Mouse (Mus musculus): ENCODE measurements at regions not wholly inside any gene's neighbourhood (a gene's known extent, or its start where the extent isn't known, plus 50 kb on each side); places are given as distances from the start of the nearest gene placed in this dataset.

GRCm38 (mm10) chr16:90666271-90666986, 60.8 kb downstream of the Mis18a start:
- Histone ChIP-seq H3K36me3 (no peaks in the 10 kb centered on the region), H3K9ac (no peak overlapping the region), H3K4me1 (replicated peaks) (no peaks in the 10 kb centered on the region), H3K27ac (no peak overlapping the region), H3K4me2 (no peak overlapping the region), H3K4me3 (replicated peaks) (no peak overlapping the region), H3K27me3 (no peaks in the 10 kb centered on the region), H3K9me3 (replicated peaks) (no peaks in the 10 kb centered on the region)
- DNase-seq = no peak
- no peak for ATAC-seq (ENCODE audit: low read depth)
- 62% methylated on average over 11 of the region's 11 CpGs for WGBS (ENCODE audit: insufficient replicate concordance)

GRCm38 (mm10) chr16:90664086-90664485, 63.1 kb downstream of the Mis18a start:
- WGBS (ENCODE audit: insufficient replicate concordance) = 67% methylated on average over 9 of the region's 9 CpGs
- H3K4me1 ChIP-seq (replicated peaks) = no peaks in the 10 kb centered on the region
- no peaks in the 10 kb centered on the region for H3K27me3 ChIP-seq
- H3K9me3 ChIP-seq (replicated peaks) = no peaks in the 10 kb centered on the region
- no peak overlapping the region for H3K4me2 ChIP-seq
- H3K36me3 ChIP-seq = no peaks in the 10 kb centered on the region
- no peak overlapping the region for H3K4me3 ChIP-seq (replicated peaks)
- ATAC-seq (ENCODE audit: low read depth) (no peak), DNase-seq (no peak)
- H3K27ac ChIP-seq = no peak overlapping the region
- no peak overlapping the region for H3K9ac ChIP-seq

- Histone ChIP-seq H3K4me2 (no peak overlapping the region), H3K27me3 (no peaks in the 10 kb centered on the region), H3K4me3 (replicated peaks) (no peak overlapping the region), H3K36me3 (no peaks in the 10 kb centered on the region), H3K27ac (no peak overlapping the region), H3K9me3 (replicated peaks) (no peaks in the 10 kb centered on the region), H3K9ac (no peak overlapping the region), H3K4me1 (replicated peaks) (no peaks in the 10 kb centered on the region)
- WGBS (ENCODE audit: insufficient replicate concordance) = 64% methylated on average over 7 of the region's 7 CpGs
- no peak for ATAC-seq (ENCODE audit: low read depth)
- no peak for DNase-seq
These were observed 69.2 kb downstream of the Mis18a start for GRCm38 (mm10) chr16:90658050-90658449.

GRCm38 (mm10) chr16:90657027-90657426, 70.2 kb downstream of the Mis18a start:
- no peak overlapping the region for H3K4me3 ChIP-seq (replicated peaks)
- no peaks in the 10 kb centered on the region for H3K36me3 ChIP-seq
- H3K4me1 ChIP-seq (replicated peaks) = no peaks in the 10 kb centered on the region
- ATAC-seq (ENCODE audit: low read depth) (no peak), DNase-seq (no peak)
- H3K27me3 ChIP-seq = no peaks in the 10 kb centered on the region
- no peak overlapping the region for H3K9ac ChIP-seq
- no peaks in the 10 kb centered on the region for H3K9me3 ChIP-seq (replicated peaks)
- no peak overlapping the region for H3K27ac ChIP-seq
- 60% methylated on average over 9 of the region's 9 CpGs for WGBS (ENCODE audit: insufficient replicate concordance)
- H3K4me2 ChIP-seq = no peak overlapping the region

- H3K4me3 ChIP-seq (replicated peaks) = no peak overlapping the region
- H3K9ac ChIP-seq = no peak overlapping the region
- H3K4me2 ChIP-seq = no peak overlapping the region
- H3K27me3 ChIP-seq = no peaks in the 10 kb centered on the region
- H3K9me3 ChIP-seq (replicated peaks) = no peaks in the 10 kb centered on the region
- no peaks in the 10 kb centered on the region for H3K4me1 ChIP-seq (replicated peaks)
- 77% methylated on average over 16 of the region's 16 CpGs for WGBS (ENCODE audit: insufficient replicate concordance)
- ATAC-seq (ENCODE audit: low read depth) (no peak), DNase-seq (no peak)
- no peaks in the 10 kb centered on the region for H3K36me3 ChIP-seq
- H3K27ac ChIP-seq = no peak overlapping the region
These were observed 70.6 kb downstream of the Mis18a start for GRCm38 (mm10) chr16:90656571-90657011.

GRCm38 (mm10) chr16:90654853-90655252, 72.4 kb downstream of the Mis18a start:
- Histone ChIP-seq H3K27ac (no peak overlapping the region), H3K36me3 (no peaks in the 10 kb centered on the region), H3K27me3 (no peaks in the 10 kb centered on the region), H3K4me2 (no peak overlapping the region), H3K9me3 (replicated peaks) (no peaks in the 10 kb centered on the region), H3K4me1 (replicated peaks) (no peaks in the 10 kb centered on the region), H3K9ac (no peak overlapping the region), H3K4me3 (replicated peaks) (no peak overlapping the region)
- WGBS (ENCODE audit: insufficient replicate concordance) = 73% methylated on average over 5 of the region's 5 CpGs
- no peak for DNase-seq
- no peak for ATAC-seq (ENCODE audit: low read depth)

- Histone ChIP-seq H3K4me1 (replicated peaks) (no peaks in the 10 kb centered on the region), H3K36me3 (no peaks in the 10 kb centered on the region), H3K9ac (no peak overlapping the region), H3K27me3 (no peaks in the 10 kb centered on the region), H3K27ac (no peak overlapping the region), H3K4me3 (replicated peaks) (no peak overlapping the region), H3K9me3 (replicated peaks) (no peaks in the 10 kb centered on the region), H3K4me2 (no peak overlapping the region)
- no peak for ATAC-seq (ENCODE audit: low read depth)
- WGBS (ENCODE audit: insufficient replicate concordance) = 45% methylated on average over 4 of the region's 4 CpGs
- no peak for DNase-seq
These were observed 74.4 kb downstream of the Mis18a start for GRCm38 (mm10) chr16:90652821-90653220.

- no peaks in the 10 kb centered on the region for H3K4me1 ChIP-seq (replicated peaks)
- H3K9ac ChIP-seq = no peak overlapping the region
- H3K36me3 ChIP-seq = no peaks in the 10 kb centered on the region
- no peak overlapping the region for H3K27ac ChIP-seq
- no peaks in the 10 kb centered on the region for H3K27me3 ChIP-seq
- no peak overlapping the region for H3K4me2 ChIP-seq
- WGBS (ENCODE audit: insufficient replicate concordance) = 68% methylated on average over 4 of the region's 4 CpGs
- no peak overlapping the region for H3K4me3 ChIP-seq (replicated peaks)
- no peaks in the 10 kb centered on the region for H3K9me3 ChIP-seq (replicated peaks)
- DNase-seq (no peak), ATAC-seq (ENCODE audit: low read depth) (no peak)
These were observed 79.0 kb downstream of the Mis18a start for GRCm38 (mm10) chr16:90648161-90648560.

- H3K27ac ChIP-seq = no peak overlapping the region
- H3K4me1 ChIP-seq (replicated peaks) = no peaks in the 10 kb centered on the region
- no peak overlapping the region for H3K9ac ChIP-seq
- no peaks in the 10 kb centered on the region for H3K9me3 ChIP-seq (replicated peaks)
- whole genome bisulfite sequencing (ENCODE audit: insufficient replicate concordance) = 66% methylated on average over 6 of the region's 6 CpGs
- H3K4me2 ChIP-seq = no peak overlapping the region
- H3K4me3 ChIP-seq (replicated peaks) = no peak overlapping the region
- H3K27me3 ChIP-seq = no peaks in the 10 kb centered on the region
- ATAC-seq (ENCODE audit: low read depth) = no peak
- no peaks in the 10 kb centered on the region for H3K36me3 ChIP-seq
- no peak for DNase-seq
These were observed 84.5 kb downstream of the Mis18a start for GRCm38 (mm10) chr16:90642671-90643070.

GRCm38 (mm10) chr16:90635216-90635615, 92.0 kb downstream of the Mis18a start:
- 37% methylated on average over 12 of the region's 12 CpGs for WGBS (ENCODE audit: insufficient replicate concordance)
- H3K4me3 ChIP-seq (replicated peaks) = no peak overlapping the region
- no peaks in the 10 kb centered on the region for H3K4me1 ChIP-seq (replicated peaks)
- DNase-seq (no peak), ATAC-seq (ENCODE audit: low read depth) (no peak)
- H3K4me2 ChIP-seq = no peak overlapping the region
- no peaks in the 10 kb centered on the region for H3K9me3 ChIP-seq (replicated peaks)
- H3K9ac ChIP-seq = no peak overlapping the region
- no peak overlapping the region for H3K27ac ChIP-seq
- no peaks in the 10 kb centered on the region for H3K27me3 ChIP-seq
- no peaks in the 10 kb centered on the region for H3K36me3 ChIP-seq

- WGBS (ENCODE audit: insufficient replicate concordance) = 49% methylated on average over 6 of the region's 6 CpGs
- no peak overlapping the region; the same call in 1 of the 2 replicates for H3K27ac ChIP-seq
These were observed 97.2 kb downstream of the Mis18a start for GRCm38 (mm10) chr16:90629976-90630375.

More at GRCm38 (mm10) chr16:90629976-90630375, 97.2 kb downstream of the Mis18a start:
- no peak overlapping the region for H3K4me3 ChIP-seq (replicated peaks)
- H3K9ac ChIP-seq = no peak overlapping the region
- H3K9me3 ChIP-seq (replicated peaks) = no peaks in the 10 kb centered on the region
- DNase-seq (no peak), ATAC-seq (ENCODE audit: low read depth) (no peak)
- no peaks in the 10 kb centered on the region for H3K36me3 ChIP-seq
- H3K27me3 ChIP-seq = no peaks in the 10 kb centered on the region
- H3K4me2 ChIP-seq = no peak overlapping the region
- no peaks in the 10 kb centered on the region for H3K4me1 ChIP-seq (replicated peaks)

Data from liver, embryonic 13.5 days (tissue).